Mouse (Mus musculus): ENCODE data around the gene Ndufb2. TPM values are rescaled to one million over a fixed set of nuclear protein-coding genes. Genes with fewer than 3 reads are reported as not detected.

Ndufb2 gene
- 100 to 1,000 TPM; 196 to 198 TPM for total RNA-seq (2021)

DNA sequence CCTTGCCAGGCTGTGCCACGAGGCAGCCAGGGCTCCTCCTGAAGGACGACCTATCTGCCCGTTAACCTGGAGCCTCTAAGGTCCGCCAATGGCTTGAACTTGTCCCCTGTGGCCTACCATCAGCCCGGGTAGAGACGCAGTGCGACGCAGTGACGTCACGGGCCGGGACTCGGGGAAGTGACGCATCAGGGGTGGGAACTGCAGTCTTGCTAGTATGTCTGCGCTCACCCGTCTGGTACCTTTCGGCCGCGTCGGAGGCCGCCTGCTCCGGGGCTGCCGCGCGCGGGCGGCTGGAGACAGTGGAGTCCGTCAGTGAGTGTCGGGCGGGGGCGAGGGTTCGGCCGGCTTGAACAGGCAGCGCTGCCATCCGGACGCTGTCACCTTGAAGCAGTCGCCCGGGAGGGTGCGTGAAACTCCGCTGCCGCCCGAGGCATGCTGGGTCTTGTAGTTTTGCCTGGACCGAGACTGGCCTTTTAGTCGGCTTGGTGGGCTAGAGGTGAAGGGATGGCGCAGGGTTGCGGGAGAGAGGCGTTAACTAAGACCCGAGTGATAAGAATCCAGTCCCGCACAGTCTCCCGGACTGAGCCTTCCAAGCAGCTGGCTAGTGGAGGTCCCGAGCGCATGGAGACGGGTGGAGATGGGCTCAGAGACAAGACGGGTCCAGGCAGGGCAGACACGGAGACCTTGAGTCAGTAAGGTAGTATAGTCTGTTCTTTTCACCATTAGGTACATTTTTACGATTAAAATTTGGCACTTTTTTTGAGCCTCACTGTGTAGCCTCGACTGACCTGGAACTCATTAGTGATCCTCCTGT is at the start of gene Ndufb2:
Gene Ndufb2 (plus strand): TSS at position 174 of the 814 bp plus-strand sequence.
- DNase-seq (ENCODE audit: extremely low spot score in 1 of 2, low spot score in 2 of 2): peak; percentile 91 to 96
- intact Hi-C loops (cut with DNase I): no loop called here

DNA sequence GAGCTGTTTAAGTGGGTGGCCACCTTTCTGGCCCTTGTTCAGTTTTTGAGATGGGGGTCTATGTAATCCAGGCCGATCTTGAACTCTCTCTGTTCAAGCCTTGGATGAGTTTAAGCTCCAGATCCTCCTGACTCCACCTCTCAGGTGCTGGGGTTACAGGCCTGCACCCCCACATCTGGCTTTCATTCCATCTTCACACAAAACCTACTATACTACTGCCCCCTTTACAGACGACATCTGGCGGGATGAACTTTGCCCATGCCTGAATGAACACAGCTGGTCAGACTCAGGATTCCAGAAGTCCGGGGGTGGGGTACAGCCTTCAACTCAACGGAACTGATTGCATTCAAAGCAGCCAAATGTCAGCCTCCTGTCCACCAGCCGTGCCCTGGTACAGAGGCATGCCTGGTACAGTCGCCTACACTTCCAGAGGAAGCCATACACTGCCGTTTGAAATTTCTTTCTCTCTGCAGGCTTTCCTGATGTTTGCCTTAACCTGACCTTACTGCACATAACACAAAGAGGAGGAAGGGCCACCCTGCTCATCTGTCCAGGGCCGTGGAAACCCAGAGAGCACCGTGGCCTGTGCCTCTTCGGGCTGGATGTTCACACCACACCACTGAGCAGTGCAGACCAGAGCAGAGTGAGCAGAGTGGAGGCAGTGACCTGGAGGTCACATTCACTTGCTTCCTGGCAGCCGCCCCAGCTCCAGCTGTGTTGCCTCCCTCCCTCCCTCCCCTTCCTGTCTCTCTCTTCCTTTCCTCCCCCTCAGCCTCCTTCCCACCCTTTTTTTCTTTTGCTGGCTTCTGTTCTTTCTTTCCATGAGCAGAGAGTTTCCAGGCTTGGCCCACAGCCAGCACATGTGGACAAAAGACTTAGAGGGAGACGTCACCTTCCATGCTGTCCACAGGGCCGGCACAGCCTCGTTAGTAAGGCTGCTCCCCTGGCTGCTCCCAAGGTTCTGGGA is 49.5 kb upstream of the Ndufb2 start:
- intact Hi-C loops (cut with DNase I): no loop called here
- DNase-seq (ENCODE audit: extremely low spot score in 1 of 2, low spot score in 2 of 2): peak; percentile 53 to 91

DNA sequence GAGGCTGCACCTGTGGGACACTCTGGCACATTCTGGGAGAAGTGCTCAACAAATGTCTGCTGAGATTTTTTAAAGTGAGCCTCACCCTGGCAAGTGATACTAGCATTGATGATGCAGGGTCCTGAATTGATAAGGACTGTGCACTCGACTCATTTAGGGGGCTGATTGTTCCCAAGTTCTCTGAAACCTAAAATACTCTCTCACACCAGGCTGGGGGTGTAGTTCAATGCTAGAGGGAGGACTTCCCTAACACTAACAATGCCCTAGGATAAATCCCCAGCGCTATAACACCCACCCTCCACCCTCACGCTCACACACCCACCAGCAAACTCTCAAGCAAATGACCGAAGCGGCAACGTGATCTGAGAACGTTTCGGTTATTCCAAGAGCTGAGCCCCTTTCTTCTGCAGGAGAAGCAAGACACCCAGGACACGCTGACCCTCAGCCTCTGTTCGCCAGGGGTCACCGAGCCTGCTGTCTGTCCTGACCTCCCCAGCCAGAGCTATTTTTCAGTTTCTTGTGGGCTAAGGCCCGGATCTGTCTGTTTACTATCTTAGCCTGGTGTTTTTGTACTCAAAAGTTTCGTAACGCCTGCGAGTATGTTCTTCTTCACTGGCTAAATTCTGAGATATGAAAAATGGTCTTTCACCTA is 48.5 kb upstream of the Ndufb2 start:
- DNase-seq (ENCODE audit: extremely low spot score in 1 of 2, low spot score in 2 of 2): no peak
- intact Hi-C loops (cut with DNase I): no loop called here

DNA sequence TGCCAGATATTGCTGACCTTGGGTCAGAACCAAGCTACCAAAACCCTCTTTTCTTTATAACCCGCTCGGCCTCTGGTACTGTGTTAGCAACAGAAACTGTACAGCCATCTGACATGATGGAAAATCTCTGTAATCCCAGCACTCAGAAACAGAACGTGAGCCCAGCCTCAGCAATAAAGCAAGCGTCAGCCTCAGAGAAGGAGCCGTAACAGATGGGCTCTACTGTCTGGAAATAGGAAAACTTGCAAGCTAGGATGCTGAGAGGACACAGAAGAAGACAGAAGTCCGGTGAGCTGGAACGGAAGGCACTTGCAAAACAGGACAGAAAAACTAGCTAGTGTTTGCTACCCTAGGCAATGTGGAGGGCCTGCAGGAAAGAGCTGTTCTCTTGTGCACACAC is 46.9 kb upstream of the Ndufb2 start:
- no peak for DNase-seq (ENCODE audit: extremely low spot score in 1 of 2, low spot score in 2 of 2)
- intact Hi-C loops (cut with DNase I): no loop called here

DNA sequence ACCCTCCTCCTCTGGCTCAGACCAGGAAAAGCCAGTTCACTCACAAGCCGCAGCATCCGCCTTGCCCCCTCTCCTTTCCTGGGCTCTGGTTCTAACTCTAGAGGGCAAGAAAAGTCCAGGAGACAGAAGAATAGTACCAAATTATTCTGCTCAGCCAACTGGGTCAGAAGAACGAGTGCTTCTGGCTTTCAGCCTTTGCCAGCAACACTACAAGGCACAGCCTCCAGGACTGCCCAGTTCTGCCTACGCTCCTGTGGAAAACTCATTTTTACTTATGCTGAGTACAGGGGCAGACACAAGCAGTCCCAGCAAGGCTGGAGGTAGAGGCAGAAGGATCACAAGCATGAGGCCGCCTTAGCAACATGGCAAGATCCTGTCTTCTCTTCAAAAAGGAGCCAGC is 44.3 kb upstream of the Ndufb2 start:
- no peak for DNase-seq (ENCODE audit: extremely low spot score in 1 of 2, low spot score in 2 of 2)
- intact Hi-C loops (cut with DNase I): no loop called here

DNA sequence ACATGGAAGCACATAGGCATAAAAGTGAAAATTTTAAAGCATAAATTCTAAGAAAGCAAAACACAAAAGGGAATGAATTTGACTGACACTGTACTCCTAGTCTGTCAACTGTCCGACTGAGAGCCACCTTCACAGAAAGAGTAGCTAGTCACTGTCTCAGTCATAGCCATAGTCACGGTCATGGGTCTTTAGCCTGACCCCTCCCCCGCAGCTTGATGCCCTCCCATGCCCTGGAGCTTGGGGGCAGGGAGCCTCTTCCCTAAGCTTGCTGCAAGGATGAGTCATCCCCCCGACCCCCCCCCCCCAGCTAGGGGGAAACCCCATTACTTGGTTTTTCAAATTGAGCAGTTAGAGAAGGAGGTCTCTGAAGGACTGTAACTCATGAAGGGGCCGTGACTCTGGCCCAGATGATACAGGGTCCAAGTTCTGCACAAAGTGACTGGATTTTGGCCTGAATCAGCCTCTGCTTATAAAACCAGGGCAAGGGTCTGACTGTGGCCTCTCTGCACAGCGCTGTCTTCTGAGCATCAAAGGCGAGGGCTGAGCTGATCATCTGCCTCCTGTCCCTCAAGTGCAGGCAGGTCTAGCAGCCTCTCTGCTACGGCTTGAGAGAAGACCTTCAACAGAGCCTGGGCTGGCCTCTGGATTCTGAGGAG is 40.3 kb upstream of the Ndufb2 start:
- intact Hi-C loops (cut with DNase I): no loop called here
- no peak for DNase-seq (ENCODE audit: extremely low spot score in 1 of 2, low spot score in 2 of 2)

DNA sequence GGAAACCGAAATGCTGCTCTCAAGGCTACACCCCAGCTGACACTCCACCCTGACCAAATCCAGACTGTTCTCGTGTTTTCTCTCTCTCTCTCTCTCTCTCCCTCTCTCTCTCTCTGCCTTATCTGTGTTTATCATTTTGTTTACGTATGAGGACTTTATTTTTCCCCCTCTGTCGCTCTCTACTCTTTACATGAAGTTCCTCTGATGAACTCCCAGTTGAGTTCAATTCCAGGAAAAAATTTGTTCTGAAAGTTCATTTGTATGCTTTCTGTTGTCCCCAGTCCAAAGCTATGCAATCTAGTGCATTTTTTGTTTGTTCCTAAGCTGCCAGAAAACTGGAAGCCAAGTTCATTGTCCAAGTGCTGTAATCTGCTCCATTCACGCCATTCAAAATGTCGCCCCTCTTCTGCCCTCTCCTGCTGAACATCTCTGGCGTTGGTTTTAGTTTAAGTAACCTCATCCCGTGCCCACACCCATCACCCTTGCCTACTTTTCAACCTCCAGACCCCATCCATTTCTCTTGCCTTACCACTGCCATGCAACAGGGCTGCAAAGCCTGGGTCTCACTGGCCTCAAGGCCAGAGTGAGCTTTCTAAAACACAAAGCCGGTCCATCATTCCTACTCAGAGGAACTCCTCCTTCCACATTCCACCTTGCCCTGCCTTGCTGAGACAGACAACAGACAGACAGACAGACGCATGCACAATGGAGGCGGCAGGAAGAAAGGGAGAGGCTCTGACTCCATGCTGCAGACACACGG is 37.3 kb upstream of the Ndufb2 start:
- intact Hi-C loops (cut with DNase I): loop anchor here (5.0 kb wide), 1 partner anchor 43 kb away; no protein-coding TSS in a partner anchor
- DNase-seq (ENCODE audit: extremely low spot score in 1 of 2, low spot score in 2 of 2): no peak

DNA sequence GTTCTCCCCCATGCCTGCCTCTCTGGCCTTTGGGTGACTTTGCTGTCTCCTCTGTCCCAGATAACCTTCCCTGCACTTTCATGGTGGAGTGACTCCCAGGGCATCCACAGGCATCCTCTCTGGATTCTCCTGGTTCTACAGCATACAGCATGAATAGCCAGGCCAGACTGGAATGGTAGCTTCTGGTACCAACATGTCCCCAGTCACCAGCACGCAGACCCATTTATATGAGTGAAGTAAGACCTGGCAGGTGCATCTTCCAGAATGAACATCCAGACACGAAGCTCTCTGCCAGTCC is 36.8 kb upstream of the Ndufb2 start:
- intact Hi-C loops (cut with DNase I): loop anchor here (5.0 kb wide), 1 partner anchor 43 kb away; no protein-coding TSS in a partner anchor
- no peak for DNase-seq (ENCODE audit: extremely low spot score in 1 of 2, low spot score in 2 of 2)

DNA sequence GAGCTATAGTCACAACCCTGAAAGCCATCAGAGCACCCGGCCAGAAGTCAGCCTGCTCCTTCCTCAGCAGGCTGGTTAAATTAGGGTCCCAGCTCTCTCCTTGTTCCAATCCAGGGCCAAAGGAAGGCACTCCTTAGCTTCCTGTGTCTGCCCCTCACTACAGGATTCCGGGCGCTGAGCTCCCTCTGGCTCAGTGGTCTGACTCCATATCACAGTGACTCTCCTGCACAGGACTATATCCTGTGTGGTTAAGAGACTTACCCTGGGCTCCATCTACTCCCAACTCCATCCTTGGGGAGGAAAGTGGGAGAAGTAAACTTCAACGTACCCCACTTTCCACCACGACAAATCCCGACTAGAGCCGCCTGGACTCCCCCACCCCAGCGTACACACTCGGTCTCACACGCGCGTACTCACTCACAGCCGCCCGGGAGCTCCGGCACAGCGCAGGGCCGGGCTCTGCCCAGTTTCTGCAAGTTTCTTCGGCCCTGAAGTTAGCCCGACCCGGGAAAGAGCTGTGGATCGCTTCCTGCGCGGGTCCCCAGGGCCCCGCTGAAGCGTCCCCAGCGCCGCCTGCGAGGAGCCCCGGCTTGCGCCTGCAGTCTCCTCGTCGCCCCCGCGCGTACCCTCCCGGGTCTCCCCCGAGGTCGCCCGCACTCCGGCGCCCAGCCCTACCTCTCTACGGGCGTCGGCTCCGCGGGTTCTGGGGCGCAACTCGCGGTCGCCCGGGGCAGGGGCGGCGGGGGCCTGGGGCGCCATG is 35.3 kb upstream of the Ndufb2 start:
- peak in 1 of 2 experiments; percentile 51 for DNase-seq (ENCODE audit: extremely low spot score in 1 of 2, low spot score in 2 of 2)
- intact Hi-C loops (cut with DNase I): loop anchor here (5.0 kb wide), 1 partner anchor 45 kb away; no protein-coding TSS in a partner anchor

DNA sequence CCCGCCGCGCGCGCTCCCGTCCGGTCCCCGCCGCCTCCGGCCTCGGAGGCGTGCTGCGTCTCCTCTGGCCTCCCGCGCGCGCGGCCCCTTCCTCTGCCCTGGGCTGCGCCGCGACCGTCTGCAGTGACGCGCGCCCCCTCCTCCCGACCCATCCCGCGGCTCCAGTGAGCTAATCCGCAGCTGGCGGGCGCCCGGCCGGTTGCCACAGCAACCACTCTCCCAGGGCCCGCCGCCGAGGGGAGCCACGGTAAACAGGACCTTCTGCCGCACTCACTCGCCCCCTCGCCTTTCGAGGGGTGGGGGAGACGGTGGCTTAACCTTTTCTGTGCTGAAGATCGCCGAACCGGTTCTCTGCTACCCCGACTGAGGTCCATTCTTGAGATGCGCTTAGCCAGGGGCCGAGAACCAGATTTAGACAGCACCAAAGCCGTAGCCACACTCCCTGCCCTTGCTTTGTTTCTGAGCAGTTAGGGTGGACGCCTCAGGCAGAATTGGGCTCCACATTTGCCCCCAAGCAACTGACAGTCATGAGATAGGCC is 34.6 kb upstream of the Ndufb2 start, which contains the start of gene Dennd2a:
Gene Dennd2a (minus strand): TSS at position 145 of the 539 bp plus-strand sequence.
- DNase-seq (ENCODE audit: extremely low spot score in 1 of 2, low spot score in 2 of 2): peak; percentile 84 to 95
- intact Hi-C loops (cut with DNase I): loop anchor here (5.0 kb wide), 1 partner anchor 45 kb away; no protein-coding TSS in a partner anchor

DNA sequence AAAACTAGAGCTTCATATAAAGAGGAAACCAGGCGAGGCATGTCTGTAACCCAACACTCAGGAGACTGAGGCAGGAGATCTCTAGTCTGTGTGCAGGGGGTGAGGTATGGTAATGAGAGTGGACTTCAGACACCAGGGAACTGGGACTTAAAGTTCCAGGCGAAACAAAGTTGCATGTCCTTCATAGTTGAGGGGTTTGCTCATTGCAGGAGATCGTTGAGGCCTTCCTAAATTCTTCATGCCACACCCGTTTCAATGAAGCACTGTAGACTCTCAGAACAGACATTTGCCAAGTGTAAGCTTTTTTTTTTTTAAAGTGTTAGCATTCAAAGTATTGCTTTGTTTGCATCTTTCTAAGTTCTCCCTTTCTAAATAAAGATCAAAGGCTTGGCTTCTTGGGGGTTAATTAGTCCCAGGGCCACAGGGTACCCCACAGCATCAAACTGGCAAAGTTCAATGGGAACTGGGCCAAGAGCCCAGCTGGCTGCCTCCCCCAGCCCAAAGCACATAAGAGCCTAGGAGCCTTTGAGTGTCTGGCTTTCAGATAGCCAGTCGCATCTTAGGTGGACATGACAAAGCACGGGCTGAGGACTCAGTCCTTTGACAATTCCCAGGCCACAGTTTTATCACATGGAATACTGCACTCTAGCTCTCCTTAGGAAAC is 33.0 kb upstream of the Ndufb2 start:
- DNase-seq (ENCODE audit: extremely low spot score in 1 of 2, low spot score in 2 of 2): no peak
- intact Hi-C loops (cut with DNase I): loop anchor here (5.0 kb wide), 1 partner anchor 47 kb away; no protein-coding TSS in a partner anchor

DNA sequence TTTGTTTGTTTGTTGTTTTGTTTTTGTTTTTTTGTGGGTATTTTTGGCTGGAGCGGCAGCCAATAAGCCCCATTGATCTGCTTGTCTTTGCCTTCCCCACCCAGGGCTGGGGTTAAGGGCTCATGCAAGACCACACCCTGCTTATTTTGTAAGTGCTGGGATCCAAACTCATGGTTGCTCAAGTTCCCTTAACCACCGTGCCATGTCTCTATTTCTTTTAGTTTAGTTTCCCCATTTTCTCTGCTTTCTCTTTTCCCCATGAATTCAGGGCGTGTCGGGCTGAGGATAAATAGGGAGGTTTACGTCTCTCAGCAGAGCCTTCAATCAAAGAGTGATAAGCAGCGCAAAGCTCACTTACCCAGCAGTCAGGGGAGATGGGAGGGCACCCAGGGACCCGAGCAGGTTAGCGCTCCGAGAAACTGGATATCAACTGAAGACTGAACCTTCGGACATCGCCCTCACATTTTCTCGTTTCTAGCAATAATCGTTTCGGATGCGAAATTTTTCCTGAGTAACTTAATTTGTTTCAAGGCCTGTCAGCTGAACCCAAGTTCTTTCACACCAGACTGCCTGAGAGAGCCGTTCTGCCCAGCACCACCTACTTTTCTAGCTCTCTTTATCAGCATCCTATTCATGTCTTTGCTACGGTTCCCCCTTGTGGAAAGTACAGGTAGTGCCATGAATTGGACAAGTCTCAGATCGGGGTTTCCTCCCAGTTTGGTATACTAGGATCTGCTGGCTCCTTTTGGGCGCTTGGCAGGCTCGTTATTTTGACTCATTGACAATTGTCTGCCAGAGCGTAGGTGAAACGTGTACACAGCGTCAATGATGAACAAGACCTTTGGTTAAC is 30.0 kb upstream of the Ndufb2 start:
- DNase-seq (ENCODE audit: extremely low spot score in 1 of 2, low spot score in 2 of 2): peak; percentile 71 to 90
- intact Hi-C loops (cut with DNase I): loop anchor here (2.0 kb wide), 1 partner anchor 100 kb away; no protein-coding TSS in a partner anchor

DNA sequence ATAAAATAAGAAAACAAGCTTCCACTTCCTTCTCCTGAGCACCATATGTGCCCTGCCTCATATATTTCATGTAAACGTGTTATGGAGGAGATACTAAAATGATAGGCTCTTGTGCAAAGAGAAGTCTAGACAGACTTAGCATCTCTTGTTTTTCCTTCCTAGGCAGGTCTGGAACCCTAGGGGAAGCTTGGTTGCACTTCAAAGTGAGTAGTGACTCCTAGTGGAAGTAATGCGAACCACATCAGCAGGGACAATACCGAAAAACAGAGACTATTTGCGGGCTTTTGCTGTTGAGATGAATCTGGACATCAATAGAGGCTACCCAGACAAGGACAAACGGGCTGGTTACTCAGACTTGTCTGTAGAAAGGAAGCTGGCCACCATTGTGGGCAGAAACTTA is 24.8 kb upstream of the Ndufb2 start:
- no peak for DNase-seq (ENCODE audit: extremely low spot score in 1 of 2, low spot score in 2 of 2)
- intact Hi-C loops (cut with DNase I): loop anchor here (5.0 kb wide), 1 partner anchor 150 kb away; no protein-coding TSS in a partner anchor

DNA sequence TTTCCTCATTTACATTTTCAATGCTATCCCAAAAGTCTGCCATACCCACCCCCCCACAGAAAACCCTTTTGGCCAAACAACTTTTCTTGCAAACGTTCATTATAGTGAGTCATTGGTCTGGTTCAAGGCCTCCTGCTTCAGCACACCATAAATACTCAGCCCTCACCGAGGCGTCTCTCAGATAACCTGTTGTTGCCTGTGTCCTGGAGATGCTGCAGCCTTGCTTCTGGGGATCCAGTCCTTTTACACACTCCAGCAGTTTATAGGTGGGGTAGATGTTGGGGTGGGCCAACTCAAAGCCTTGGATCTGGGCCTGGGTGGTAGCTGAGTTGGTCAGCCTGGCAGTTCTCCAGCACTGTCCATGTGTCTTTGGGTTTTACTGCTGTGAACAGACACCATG is 21.9 kb upstream of the Ndufb2 start:
- intact Hi-C loops (cut with DNase I): no loop called here
- DNase-seq (ENCODE audit: extremely low spot score in 1 of 2, low spot score in 2 of 2): no peak

DNA sequence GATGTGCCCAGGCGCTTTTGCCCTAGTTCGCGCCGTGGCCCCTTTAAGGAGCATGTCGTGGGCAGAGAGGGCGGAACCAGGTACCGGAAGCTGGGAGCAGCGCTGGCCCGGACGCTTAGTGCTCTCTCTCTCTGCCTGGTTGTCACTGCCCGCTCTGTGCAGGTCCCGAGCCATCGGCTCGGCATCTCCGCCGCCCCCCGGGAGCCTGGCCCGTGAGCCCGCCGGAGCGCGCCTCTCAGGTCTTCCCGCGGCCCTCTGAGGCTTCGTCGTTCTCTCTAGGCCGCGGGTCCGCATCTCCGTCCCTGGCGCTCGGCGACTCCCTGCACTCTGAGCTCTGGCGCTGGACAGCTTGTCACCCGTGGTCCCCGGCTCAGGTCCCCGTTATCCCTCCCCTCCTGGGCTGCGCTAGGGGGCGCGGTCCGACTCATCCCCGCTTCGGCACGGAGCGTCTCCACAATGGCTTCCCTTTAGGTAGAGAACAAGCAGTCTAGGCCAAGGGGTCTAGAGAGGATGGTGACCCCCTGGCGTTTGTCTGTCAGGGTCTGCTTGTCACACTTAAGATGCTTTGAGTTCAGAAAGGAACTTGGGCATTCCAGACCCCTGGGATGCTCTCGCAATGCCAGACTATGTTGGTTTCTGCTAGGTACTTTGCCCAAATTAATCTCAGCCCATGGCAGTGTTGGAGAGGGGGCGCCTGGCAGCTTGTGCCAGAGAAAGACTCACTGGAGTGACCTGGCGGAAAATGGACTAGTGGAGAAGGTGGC is 18.4 kb upstream of the Ndufb2 start, which contains the start of gene Adck2:
Gene Adck2 (plus strand): TSS at position 83 of the 764 bp plus-strand sequence.
- DNase-seq (ENCODE audit: extremely low spot score in 1 of 2, low spot score in 2 of 2): peak; percentile 66 to 85
- intact Hi-C loops (cut with DNase I): no loop called here
